Mouse (Mus musculus): ENCODE results near the gene Myt1l.

GRCm38 (mm10) chr12:29873281-29873772 is 345.1 kb downstream of the Myt1l start:
- no peak for TF ChIP-seq CTCF (IDR thresholded peaks at IDR 0.05)
- TF ChIP-seq EP300 (IDR thresholded peaks at IDR 0.05), result no peak

Measured in lung, postnatal 0 days (tissue).